Mouse (Mus musculus): ENCODE data around the gene Atp5b.
A peak's percentile ranks its signal among the peaks of the same experiment; 100 is the strongest.
"Not testable (repeated sequence)": the region's sequence is repeated elsewhere in the genome, so short reads cannot be mapped to it uniquely, and the experiment has no call there.

The Atp5b gene

GRCm38 (mm10) chr10:128082880-128083421 is at the start of gene Atp5b:
Gene Atp5b, plus strand, starts transcription at chr10:128083273.
- peak; percentile 100 for DNase-seq (ENCODE audit: low read depth, low spot score)

DNA sequence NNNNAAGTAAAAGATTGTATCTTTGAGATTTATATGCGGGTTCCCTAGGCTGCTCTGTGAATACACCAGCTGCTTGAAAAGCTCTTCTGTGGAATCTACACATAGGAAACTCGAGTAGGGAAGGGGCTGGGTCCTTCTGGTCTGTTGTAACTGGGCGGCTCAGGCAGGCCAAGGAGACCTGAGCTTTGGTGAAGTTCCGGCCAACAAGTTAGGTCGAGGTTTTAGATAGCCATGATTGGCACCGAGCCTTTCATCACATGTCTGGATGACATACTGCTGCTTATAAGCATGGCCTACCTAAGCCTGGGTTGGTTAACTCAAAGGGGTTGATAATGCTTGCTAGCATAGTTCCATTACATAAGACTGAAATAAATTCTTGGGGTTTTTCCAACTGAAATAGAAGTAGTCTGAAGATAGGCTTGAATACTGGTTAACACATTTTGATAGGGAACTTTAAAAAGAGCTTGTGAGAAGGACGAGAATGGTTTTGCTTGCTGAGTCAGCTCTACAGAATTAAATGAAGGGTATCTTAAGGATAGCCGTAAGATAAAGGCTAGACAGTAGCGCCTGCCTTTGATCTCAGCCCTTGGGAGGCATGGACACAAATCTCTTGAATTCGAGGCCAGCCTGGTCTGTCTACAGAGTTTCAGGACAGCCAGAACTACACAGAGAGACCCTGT is 46.2 kb upstream of the Atp5b start:
- DNase-seq (ENCODE audit: low read depth, low spot score), result peak; percentile 74

DNA sequence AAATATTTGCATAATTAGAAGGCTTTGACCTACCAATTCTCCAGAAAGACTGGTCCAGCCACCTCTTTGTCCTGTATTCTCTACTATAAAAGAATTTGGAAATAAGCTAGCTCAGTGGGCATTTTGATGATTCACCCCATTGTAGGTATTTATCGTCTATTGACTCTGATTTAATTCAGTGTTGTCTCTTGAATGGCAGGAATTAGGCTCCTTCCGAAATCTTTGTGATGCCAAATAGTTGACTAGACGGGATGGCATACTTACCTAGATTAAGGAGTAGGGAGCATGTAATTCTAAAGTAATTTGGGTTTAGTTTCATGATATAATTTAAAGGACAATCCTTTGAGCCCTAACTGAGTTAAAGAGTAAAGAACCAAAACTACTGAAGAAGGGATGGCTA is 45.2 kb upstream of the Atp5b start:
- no peak for DNase-seq (ENCODE audit: low read depth, low spot score)

DNA sequence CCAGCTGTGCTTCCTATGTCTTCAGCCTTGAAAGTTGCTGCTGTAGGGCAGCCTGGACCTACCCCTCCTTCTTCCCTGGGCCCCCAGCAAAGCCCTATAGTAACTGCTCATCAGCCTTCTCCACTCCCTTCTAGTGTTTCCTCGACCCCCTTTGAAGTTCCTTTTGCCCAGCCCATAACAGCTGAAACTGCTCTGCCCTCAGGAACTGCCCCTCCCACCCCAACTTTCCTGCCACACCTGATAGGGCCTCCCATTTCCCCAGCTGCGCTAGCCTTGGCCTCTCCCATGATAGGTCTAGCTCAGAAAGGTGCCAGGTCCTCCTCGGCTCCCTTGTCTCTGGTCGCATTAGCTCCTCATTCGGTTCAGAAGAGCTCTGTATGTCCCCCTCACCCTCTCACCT is 43.9 kb upstream of the Atp5b start:
- no peak for DNase-seq (ENCODE audit: low read depth, low spot score)

GRCm38 (mm10) chr10:128039858-128040257 is 43.2 kb upstream of the Atp5b start:
- no peak for DNase-seq (ENCODE audit: low read depth, low spot score)

DNA sequence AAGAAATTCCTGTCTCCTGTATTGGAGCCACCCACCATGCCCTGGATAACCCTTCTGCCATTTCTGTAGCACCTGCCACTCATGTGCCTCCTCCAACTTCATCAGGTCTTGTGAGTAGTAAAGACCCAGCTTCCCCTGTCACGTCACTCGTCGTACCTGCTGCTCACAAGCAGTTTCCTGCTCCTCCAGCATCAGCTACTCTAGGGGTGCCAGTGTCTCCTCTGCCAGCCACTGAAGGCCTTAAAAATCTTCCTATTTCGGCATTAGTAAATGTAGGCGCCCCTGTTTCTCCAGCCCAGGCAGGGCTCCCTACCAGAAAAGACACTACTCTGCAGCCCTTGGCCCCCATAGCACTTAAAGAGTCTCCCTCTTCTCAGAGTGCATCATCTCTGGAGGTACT is 42.8 kb upstream of the Atp5b start:
- no peak for DNase-seq (ENCODE audit: low read depth, low spot score)

- no peak for DNase-seq (ENCODE audit: low read depth, low spot score)
Measured at GRCm38 (mm10) chr10:128041636-128042035, 41.4 kb upstream of the Atp5b start.

DNA sequence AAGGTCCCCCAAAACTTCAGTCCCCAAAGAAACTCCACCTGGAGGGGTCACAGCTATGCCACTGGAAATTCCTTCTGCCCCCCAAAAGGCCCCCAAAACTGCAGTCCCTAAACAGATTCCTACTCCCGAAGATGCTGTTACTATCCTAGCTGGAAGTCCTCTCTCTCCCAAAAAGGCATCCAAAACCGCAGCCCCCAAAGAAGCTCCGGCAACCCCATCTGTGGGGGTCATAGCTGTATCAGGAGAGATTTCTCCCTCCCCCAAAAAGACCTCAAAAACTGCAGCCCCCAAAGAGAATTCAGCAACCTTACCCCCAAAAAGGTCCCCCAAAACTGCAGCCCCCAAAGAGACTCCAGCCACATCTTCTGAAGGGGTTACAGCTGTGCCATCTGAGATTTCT is 40.6 kb upstream of the Atp5b start:
- no peak for DNase-seq (ENCODE audit: low read depth, low spot score)

- DNase-seq (ENCODE audit: low read depth, low spot score), result no peak
Measured at GRCm38 (mm10) chr10:128043041-128043835, 39.8 kb upstream of the Atp5b start.

DNA sequence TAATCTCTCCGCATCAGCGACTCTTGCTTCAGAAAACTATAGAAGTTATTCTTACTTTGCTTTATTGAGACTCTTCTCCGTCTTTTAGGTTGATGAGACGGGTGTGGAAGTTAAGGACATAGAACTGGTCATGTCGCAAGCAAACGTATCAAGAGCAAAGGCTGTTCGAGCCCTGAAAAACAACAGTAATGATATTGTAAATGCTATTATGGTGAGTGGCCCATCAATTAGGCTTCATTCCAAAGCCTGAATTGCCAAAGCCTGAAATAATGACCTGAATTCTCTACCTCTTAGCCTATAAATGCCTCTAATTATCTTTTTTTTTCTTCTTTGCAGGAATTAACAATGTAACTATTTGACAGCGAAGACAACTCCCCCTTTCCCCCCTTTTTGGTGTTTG is 34.9 kb upstream of the Atp5b start:
- DNase-seq (ENCODE audit: low read depth, low spot score), result no peak

GRCm38 (mm10) chr10:128049741-128050140 is 33.3 kb upstream of the Atp5b start:
- no peak for DNase-seq (ENCODE audit: low read depth, low spot score)

DNA sequence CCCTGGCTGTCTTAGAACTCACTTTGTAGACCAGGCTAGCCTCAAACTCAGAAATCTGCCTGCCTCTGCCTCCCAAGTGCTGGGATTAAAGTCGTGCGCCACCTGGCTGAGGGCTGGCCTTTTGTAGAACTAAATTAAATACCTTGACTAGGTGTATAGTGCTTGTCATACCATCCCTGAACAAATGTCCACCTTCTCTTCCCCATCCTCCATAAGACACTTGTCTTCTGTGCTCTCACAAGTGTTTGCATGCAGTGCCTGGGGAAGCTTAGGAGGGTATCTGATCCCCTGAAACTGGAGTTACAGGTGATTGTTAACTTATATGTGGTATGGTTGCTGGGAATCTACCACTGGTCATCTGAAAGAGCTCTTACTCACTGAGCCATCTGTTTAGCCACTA is 32.7 kb upstream of the Atp5b start:
- DNase-seq (ENCODE audit: low read depth, low spot score), result no peak

GRCm38 (mm10) chr10:128051589-128051988 is 31.5 kb upstream of the Atp5b start:
- DNase-seq (ENCODE audit: low read depth, low spot score), result no peak

DNA sequence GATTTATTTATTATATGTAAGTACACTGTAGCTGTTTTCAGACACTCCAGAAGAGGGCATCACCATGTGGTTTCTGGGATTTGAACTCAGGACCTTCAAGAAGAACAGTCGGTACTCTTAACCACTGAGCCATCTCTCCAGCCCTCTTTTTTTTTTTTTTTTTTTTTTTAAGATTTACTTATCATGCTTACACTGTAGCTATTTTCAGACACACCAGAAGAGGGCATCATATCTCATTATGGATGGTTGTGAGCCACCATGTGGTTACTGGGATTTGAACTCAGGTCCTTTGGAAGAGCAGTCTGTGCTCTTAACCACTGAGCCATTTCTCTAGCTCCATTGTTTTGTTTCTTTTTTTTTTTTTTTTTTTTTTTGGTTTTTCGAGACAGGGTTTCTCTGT is 30.9 kb upstream of the Atp5b start:
- not testable (repeated sequence) for DNase-seq (ENCODE audit: low read depth, low spot score)

- DNase-seq (ENCODE audit: low read depth, low spot score), result no peak
Measured at GRCm38 (mm10) chr10:128053001-128053400, 30.1 kb upstream of the Atp5b start.

GRCm38 (mm10) chr10:128058184-128058583 is 24.9 kb upstream of the Atp5b start:
- no peak for DNase-seq (ENCODE audit: low read depth, low spot score)

GRCm38 (mm10) chr10:128058601-128059151 is 24.4 kb upstream of the Atp5b start, which contains the start of gene Ptges3:
Gene Ptges3, plus strand, starts transcription at chr10:128058954.
- DNase-seq (ENCODE audit: low read depth, low spot score), result peak; percentile 97

DNA sequence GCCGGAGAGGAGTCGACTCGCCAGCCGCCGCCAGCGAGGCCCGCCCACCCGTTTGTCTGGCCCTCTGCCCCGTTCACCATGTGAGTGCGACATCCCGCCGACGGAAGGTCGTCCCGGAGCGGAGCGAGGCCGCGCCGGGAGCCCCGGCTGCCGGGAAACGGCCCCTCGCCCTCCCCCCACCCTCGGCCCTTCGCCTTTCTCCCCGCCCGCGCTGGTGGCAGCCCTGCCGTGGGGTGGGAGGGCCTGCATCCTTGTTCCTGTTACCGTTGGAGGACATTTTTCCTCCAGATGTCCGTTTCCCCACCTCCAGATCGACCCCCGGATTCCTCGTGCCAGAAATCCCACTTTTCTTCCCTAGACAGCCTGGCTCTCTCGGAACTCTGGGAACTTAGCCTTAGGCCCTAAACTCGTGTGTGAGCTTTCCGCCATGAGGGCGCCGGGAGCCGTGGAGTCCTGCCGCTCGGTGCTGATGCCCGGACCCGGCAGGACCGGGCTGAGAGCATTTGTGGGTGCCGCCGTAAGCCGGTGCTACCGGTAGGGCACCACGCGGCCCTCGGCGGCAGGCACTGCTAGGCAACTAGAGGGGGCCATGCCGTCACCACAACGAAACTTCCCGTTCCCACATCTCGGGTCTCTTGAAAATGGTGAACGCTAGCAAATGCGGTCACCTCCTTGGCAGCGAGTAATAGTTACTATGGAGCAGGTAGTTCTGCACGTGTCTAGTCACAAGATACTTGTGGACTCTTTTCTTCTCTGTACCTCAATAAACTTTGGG is 23.7 kb upstream of the Atp5b start:
- DNase-seq (ENCODE audit: low read depth, low spot score), result peak; percentile 58

GRCm38 (mm10) chr10:128061109-128061508 is 22.0 kb upstream of the Atp5b start:
- DNase-seq (ENCODE audit: low read depth, low spot score), result no peak

DNA sequence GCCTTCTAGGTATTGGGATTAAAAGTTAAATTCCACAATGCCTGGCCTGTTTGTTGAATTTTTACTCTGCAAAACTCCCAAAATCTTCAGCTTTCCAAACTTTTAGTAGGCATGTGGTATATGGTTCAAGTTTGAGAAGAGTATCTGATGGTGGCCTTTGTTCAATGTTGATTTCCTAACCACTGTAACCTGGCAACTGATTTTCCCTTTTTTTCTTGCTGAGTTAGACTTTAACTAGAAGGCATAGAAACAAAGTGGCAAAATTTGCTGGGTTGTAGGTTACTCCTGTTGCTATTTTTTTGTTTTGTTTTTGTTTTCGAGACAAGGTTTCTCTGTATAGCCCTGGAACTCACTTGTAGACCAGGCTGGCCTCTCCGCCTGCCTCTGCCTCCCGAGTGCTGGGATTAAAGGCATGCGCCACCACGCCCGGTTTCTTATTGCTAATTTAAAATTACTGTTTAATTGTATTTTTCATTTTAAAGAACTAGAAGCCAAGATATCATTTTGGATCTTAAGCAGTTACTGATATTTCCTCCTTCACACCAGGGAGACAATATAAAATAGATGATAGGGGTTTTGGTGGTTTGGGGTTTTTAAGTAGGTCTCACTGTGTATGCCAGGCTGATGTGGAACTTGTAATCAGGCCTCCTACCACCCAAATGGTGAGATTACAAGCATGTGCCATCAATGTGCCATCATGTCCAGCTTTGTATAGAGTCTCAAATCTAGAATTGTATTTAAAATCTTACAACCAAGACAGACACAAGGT is 20.7 kb upstream of the Atp5b start:
- DNase-seq (ENCODE audit: low read depth, low spot score), result no peak

GRCm38 (mm10) chr10:128066072-128066471 is 17.0 kb upstream of the Atp5b start:
- no peak for DNase-seq (ENCODE audit: low read depth, low spot score)

Measured in brain, adult 2 months (tissue).